Mouse (Mus musculus) intestine, embryonic 14.5 days (tissue): ENCODE results near the gene Bmp6. TPM values are rescaled to one million over a fixed set of nuclear protein-coding genes. Genes with fewer than 3 reads are reported as not detected.

Experiments
- ATAC-seq: fragments of 200-750 bp; cut with Nextera tagmentation; replicated peaks from 2 replicates; pipeline ENCODE4 v1.8.0; 2017; ENCODE audit warnings: low read depth, moderate number of reproducible peaks, moderate TSS enrichment, moderate library complexity; ENCODE audit not compliant: low FRiP score, low TSS enrichment
- DNase-seq: peaks from one replicate; pipeline ENCODE4 v3.0.0-alpha.2; 2018; ENCODE audit warnings: low spot score
- H3K27ac ChIP-seq: fragments of 300-500 bp; sonication (generic); 2 replicates; pipeline ENCODE4 v1.5.1; 2014; ENCODE audit warnings: low read depth, mild to moderate bottlenecking, control low read depth
- H3K27me3 ChIP-seq: fragments of 300-500 bp; sonication (generic); replicated peaks from 2 replicates; pipeline ENCODE4 v1.6.1; 2014; ENCODE audit warnings: low read length, control low read depth; ENCODE audit not compliant: control insufficient read depth, insufficient read depth
- H3K36me3 ChIP-seq: fragments of 300-500 bp; sonication (generic); 2 replicates; pipeline ENCODE4 v1.6.1; 2014; ENCODE audit warnings: low read length, control low read depth; ENCODE audit not compliant: control insufficient read depth, insufficient read depth
- H3K4me1 ChIP-seq: fragments of 300-500 bp; sonication (generic); replicated peaks from 2 replicates; pipeline ENCODE4 v1.6.1; 2014; ENCODE audit warnings: low read length, control low read depth, mixed read lengths; ENCODE audit not compliant: control insufficient read depth, insufficient read depth
- H3K4me2 ChIP-seq: fragments of 300-500 bp; sonication (generic); 2 replicates; pipeline ENCODE4 v1.6.1; 2014; ENCODE audit warnings: low read length
- H3K4me3 ChIP-seq: fragments of 300-500 bp; sonication (generic); 2 replicates; pipeline ENCODE4 v1.5.1; 2014; ENCODE audit warnings: low read depth, low read length, control low read depth, mixed read lengths
- H3K9ac ChIP-seq: fragments of 300-500 bp; sonication (generic); 2 replicates; pipeline ENCODE4 v1.6.1; 2014; ENCODE audit warnings: mild to moderate bottlenecking, low read length
- H3K9me3 ChIP-seq: fragments of 300-500 bp; sonication (generic); 2 replicates; pipeline ENCODE4 v1.6.1; 2016; ENCODE audit warnings: low read length, control low read depth; ENCODE audit not compliant: control insufficient read depth
- WGBS: fragments of 180-500 bp; shearing (Covaris S2); extraction: QIAGEN DNeasy Blood & Tissue Kit; methylation state at CpG from one replicate; pipeline ENCODE4 v1.1.7; 2014; 5-methylcytosine and 5-hydroxymethylcytosine counted together
- polyA plus RNA-seq: library from polyadenylated mRNA; unstranded; fragments of >200 nt; fragmentation: Nextera tagmentation; extraction: Ambion mirVana; gene quantifications from 2 replicates; pipeline ENCODE4 v1.2.1, GENCODE M21; 2014

The Bmp6 gene
- polyA plus RNA-seq, 1 experiment from 2014 or later, result 1.9 TPM

DNA sequence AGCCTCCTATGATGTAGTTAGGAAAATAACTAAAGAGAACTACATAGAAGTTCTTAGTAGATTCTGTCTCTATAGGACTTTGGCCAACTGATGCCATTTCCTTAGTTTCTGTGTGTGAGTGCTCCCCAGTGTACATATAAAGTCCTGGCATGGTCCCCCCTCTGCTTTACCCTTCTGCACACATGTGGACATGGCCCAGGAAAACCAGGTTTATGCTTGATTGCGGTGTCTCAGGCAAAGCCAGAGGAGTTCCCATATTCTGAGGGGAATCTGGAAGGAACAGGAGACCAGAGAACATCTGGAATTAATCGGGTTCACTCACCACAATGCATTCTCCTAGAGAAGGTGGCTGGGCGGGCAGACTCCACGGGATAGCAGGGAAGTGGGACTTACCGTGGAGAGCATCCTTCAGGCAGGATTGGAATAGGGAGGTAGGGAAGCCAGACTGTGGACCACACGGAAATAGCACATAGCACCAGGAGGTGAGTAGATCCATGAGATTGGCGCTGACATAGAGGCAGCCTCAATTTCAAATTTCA lies 52.2 kb downstream of the Bmp6 start:
- Histone ChIP-seq H3K27me3 (no peaks in the 10 kb centered on the region), H3K9ac (no peak overlapping the region), H3K4me1 (no peaks in the 10 kb centered on the region), H3K4me3 (no peak overlapping the region), H3K9me3 (no peaks in the 10 kb centered on the region), H3K27ac (no peak overlapping the region), H3K4me2 (no peak overlapping the region), H3K36me3 (no peaks in the 10 kb centered on the region)
- no peak for DNase-seq
- 77% methylated on average over 7 of the region's 7 CpGs for WGBS
- no peak for ATAC-seq

DNA sequence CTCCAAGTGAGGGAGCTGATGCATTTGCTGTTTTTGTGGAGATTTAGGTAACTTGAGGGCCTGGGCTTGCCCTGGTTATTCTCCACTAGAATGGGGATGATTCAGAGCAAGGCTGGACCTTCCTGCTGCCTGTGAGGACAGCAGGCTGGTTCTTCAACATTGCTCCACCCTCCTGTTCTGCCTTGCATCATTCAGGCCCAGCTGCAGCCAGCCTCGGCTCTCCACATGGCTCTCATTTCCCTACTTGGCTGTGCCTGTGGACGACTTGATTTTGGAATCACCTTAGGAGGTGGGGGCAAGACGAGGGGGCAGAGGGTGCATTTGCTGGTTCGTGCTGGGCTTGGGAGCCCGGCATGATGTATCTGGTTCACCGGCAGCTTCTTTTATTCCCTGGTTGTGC lies 53.8 kb downstream of the Bmp6 start:
- Histone ChIP-seq H3K9ac (no peak overlapping the region), H3K27me3 (no peaks in the 10 kb centered on the region), H3K4me2 (no peak overlapping the region), H3K9me3 (no peaks in the 10 kb centered on the region), H3K36me3 (no peaks in the 10 kb centered on the region), H3K4me3 (no peak overlapping the region), H3K4me1 (no peaks in the 10 kb centered on the region), H3K27ac (no peak overlapping the region)
- 72% methylated on average over 6 of the region's 6 CpGs for WGBS
- no peak for DNase-seq
- no peak for ATAC-seq

DNA sequence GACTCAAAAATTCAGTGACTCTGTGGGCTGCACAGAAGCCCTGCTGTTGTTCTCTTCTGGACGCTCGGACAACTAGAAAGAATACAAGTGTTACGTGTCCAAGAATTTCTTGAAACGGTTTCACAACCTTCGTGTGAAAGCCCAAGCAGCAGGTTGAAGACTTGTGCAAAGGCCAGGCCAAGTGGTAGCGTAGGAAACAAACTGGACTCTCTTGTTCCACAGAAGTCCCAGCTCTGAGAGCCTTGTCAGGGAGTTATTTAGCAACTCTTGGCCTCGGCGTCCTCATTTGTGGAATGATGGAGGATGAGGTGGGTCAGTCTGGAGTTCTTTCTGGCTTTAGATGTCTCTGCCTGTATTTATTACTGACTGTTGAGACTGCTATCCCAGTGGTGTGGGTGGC lies 55.8 kb downstream of the Bmp6 start:
- Histone ChIP-seq H3K4me1 (no peaks in the 10 kb centered on the region), H3K9ac (no peak overlapping the region), H3K27me3 (no peaks in the 10 kb centered on the region), H3K4me3 (no peak overlapping the region), H3K36me3 (no peaks in the 10 kb centered on the region), H3K9me3 (no peaks in the 10 kb centered on the region), H3K4me2 (no peak overlapping the region), H3K27ac (no peak overlapping the region)
- DNase-seq (no peak), ATAC-seq (no peak)
- WGBS, result 90% methylated on average over 8 of the region's 8 CpGs

DNA sequence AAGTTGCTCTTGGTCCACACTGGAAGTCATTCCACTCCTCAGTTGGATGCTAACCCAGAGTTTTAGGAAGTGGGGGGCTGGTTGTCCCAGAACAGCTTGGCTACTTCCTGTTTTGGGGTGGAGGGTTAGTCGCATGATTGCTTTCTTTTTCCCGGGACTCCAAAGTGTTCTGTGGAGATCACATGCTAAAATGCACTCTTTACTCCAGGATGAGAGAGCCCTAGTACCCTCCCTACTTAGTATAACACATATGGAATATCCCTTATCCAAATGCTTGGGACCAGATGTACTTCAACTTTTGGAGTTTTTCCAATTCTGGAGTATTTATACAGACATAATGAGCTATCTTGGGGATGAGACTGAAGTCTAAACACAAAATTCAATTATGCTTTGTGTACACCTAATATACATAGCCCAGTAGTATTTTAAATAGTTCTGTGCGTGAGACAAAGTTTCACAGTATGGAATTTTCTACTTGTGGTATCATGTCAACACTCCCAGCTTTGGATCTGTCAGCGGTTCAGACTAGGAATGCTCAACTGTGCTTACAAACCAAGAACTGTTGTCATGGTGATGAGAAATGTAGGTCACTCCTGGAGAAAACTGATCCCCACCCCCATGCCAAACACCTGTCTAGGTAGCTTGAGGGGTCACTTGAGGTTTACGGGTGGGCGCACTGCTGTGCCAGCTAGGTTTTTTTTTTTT lies 62.9 kb downstream of the Bmp6 start:
- ATAC-seq, result no peak

DNA sequence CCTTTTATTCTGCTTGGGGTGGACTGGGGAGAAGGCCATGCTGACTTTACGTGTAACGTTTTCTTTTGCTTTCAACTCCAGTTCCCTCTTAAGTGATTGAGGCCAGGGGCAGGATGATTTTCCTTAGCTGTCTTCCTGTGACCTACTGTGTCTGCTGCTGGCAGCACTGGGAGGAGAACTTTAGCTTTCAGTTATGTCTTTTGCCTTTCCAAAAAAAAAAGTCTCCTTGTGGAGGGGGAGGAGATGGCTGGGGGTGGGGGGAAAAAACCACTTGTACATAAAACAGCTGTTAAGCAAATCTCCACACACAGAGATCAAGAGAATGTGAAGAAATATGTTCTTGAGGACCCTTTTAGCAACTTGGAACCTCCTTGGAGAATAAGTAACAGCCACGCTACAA lies 63.7 kb downstream of the Bmp6 start:
- ATAC-seq (no peak), DNase-seq (no peak)
- Histone ChIP-seq H3K27ac (peak overlapping the region; percentile 28; the same call in 1 of the 2 replicates), H3K4me2 (no peak overlapping the region), H3K36me3 (no peaks in the 10 kb centered on the region), H3K4me3 (no peak overlapping the region), H3K27me3 (no peaks in the 10 kb centered on the region), H3K9me3 (no peaks in the 10 kb centered on the region), H3K4me1 (peaks cover 33% of the 10 kb centered on the region), H3K9ac (no peak overlapping the region)
- 26% methylated on average over 3 of the region's 3 CpGs for WGBS

More for the DNA sequence above, 62.9 kb downstream of the Bmp6 start:
- H3K36me3 ChIP-seq, result no peaks in the 10 kb centered on the region
- H3K4me3 ChIP-seq, result no peak overlapping the region
- peaks cover 33% of the 10 kb centered on the region for H3K4me1 ChIP-seq
- H3K9ac ChIP-seq, result no peak overlapping the region
- H3K27me3 ChIP-seq, result no peaks in the 10 kb centered on the region
- no peak overlapping the region for H3K4me2 ChIP-seq
- H3K27ac ChIP-seq, result peak overlapping the region; percentile 28; the same call in 1 of the 2 replicates
- whole genome bisulfite sequencing, result 47% methylated on average over 6 of the region's 6 CpGs
- DNase-seq, result no peak
- no peaks in the 10 kb centered on the region for H3K9me3 ChIP-seq

DNA sequence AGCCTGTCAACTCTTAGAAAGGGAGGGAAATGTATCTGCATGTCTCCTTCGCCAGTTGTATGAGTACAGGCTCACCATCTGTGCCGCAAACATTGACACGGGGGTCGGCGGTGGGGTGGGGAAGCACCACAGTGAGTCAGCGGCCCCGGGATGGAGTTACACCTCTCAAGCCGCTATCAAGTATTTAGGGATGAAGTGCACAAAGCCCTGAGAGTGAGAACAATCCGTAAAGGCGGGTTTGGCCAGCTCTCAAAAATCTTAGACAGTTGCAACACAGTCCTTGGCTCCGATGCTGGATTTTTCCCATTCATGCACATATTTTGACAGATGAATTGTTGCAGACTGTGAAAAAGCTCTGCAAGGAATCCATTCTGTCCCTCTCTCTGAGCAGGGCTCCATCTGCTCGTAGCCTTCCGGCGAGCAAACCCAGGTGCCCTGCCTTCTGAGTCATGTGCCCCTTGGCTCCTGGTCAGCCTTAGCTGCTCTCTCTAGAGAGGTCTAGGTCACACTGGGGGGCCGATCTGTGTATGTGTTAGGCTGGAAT lies 65.5 kb downstream of the Bmp6 start:
- 10% methylated on average over 15 of the region's 15 CpGs for WGBS
- Histone ChIP-seq H3K4me3 (0 out of 2 replicates have a peak overlapping the region, but pooled peaks have one; percentile 4), H3K4me1 (peaks cover 33% of the 10 kb centered on the region), H3K9ac (no peak overlapping the region), H3K4me2 (peak overlapping the region; percentile 24; the same call in 1 of the 2 replicates), H3K36me3 (no peaks in the 10 kb centered on the region), H3K27ac (peak overlapping the region; percentile 64; the same call in 1 of the 2 replicates), H3K27me3 (no peaks in the 10 kb centered on the region), H3K9me3 (no peaks in the 10 kb centered on the region)
- 0 out of 2 replicates have a peak, but pooled peaks have one; percentile 62 for ATAC-seq
- DNase-seq, result peak; percentile 75

DNA sequence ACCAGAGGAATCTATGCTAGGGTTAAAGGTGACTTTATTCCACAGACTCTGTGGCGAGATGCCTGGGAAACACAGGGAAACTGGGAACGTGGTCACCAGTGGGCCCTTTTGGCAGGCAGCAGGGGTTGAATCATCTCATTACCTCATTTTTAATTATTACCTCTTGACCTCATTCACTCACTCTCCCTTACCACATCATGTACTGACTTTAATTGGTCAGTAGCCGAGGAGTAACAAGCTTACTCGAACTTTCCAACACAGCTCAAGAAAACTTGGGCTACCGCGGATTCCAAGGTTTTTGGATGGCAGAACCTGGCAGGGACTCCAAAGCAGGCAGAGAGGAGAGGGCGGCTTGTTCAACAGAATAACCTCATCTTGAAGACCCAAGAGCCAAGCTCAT lies 74.9 kb downstream of the Bmp6 start:
- H3K36me3 ChIP-seq, result no peaks in the 10 kb centered on the region
- H3K4me2 ChIP-seq, result no peak overlapping the region
- DNase-seq (no peak), ATAC-seq (no peak)
- WGBS, result 89% methylated on average over 7 of the region's 7 CpGs
- no peaks in the 10 kb centered on the region for H3K4me1 ChIP-seq
- no peak overlapping the region for H3K9ac ChIP-seq
- no peak overlapping the region for H3K4me3 ChIP-seq
- no peaks in the 10 kb centered on the region for H3K9me3 ChIP-seq
- no peaks in the 10 kb centered on the region for H3K27me3 ChIP-seq
- H3K27ac ChIP-seq, result no peak overlapping the region

DNA sequence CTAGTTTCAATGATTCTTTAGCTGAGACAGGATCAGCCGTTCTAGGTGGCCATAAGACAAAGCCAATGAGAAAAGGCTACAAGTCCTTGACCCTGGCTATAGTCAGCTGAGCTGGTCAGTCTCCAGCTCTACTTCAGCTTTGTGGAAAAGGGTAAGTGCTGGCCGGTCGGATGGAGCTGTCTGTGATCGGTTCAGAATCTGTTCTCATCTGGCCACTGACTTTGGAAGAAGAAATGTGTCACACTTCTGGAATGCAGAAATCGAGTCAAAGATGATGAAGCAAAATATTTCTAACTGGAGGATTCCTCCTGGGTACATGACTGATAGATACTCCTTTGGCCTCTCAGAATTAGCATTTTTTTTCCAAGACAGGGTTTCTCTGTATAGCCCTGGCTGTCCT lies 77.6 kb downstream of the Bmp6 start:
- 81% methylated on average over 5 of the region's 5 CpGs for WGBS
- no peaks in the 10 kb centered on the region for H3K9me3 ChIP-seq
- H3K4me1 ChIP-seq, result peaks cover 6% of the 10 kb centered on the region; the same call in 1 of the 2 replicates
- H3K9ac ChIP-seq, result no peak overlapping the region
- no peaks in the 10 kb centered on the region for H3K27me3 ChIP-seq
- H3K27ac ChIP-seq, result no peak overlapping the region
- no peak overlapping the region for H3K4me3 ChIP-seq
- no peaks in the 10 kb centered on the region for H3K36me3 ChIP-seq
- DNase-seq, result no peak
- no peak for ATAC-seq
- H3K4me2 ChIP-seq, result no peak overlapping the region
